Mouse (Mus musculus) urinary bladder, postnatal 25 days (tissue): ENCODE results near the gene Ckap4.

ENCODE experiments used
- DNase-seq: peaks from one replicate; pipeline ENCODE4 v3.0.0; 2022; ENCODE audit warnings: low spot score

Ckap4 gene

DNA sequence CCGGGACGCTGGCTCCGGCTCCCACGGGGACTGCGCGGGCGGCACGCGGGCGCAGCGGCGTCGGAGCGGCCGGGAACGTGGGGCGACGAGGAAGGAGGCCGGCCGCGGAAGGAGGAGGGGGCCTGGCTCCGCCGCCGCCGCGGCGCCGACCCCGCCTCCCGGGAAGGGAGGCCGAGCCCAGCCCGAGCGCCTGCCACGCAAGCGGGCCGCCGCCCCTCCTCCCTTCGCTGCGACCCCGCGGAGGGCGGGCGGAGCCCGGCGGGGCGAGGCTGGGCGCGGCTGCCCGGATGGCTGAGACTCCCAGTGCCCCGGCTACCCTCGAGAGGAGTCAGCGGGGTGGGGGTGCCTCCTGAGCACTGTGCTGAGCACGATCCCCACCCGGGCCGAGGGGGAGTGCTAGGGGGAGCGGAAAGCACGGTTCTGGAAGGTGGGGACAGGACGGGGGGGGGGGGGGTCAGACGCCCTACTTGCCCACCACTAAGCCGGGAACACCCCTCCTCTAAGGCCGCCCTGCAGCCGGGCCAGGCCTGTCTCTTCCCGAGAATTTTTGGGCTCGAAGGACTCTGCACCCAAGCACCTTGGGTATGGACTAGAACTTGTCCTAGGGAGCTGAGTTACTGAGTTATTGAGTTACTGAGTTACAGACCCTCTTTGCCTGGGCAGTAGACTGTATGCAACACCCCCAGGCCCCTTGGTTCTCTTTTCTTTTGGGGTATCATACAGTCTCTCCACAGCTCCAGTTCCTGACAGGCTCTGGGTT lies at the start of gene Ckap4:
Ckap4 (minus strand) TSS at position 151 of the 760 bp plus-strand sequence.
- DNase-seq: peak; percentile 68

DNA sequence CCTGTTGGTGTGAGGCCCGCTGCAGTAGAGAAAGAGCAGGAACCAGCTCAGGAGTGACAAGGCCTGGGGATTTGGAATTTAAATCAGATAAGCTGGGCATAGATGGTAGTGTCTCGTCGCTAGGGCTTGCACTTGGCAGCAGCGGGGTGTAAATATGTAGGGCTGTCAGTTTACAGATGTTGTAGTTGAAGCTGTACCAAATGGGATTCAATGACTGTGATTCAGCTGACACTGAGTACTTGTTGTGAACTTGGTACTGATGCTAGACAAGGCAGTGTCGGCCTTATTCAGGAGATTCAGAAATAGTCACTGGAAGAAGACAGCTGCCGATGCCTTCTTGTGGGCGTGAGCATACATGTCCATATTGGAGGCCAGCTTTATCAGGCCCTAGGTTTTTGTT lies 48.4 kb upstream of the Ckap4 start:
- DNase-seq: no peak

DNA sequence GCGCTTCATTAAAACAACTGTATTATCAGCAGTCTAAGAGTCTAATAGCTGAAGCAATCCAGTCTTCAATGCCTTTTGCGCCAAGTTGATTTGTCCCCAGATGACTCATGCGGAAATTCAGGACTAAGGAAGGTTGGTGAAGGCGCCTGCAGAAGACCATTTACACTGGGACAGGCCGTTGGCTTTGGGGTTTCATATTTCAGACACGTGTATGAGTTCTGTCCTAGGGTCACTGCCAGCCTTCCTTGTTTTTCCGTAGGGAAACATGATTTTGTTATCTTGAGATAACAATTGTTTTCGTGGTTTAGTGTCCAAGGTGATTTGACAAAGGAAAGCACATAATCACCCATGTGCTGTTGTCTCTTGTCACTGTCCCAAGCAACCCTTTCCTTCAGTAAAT lies 47.3 kb upstream of the Ckap4 start:
- DNase-seq: no peak

DNA sequence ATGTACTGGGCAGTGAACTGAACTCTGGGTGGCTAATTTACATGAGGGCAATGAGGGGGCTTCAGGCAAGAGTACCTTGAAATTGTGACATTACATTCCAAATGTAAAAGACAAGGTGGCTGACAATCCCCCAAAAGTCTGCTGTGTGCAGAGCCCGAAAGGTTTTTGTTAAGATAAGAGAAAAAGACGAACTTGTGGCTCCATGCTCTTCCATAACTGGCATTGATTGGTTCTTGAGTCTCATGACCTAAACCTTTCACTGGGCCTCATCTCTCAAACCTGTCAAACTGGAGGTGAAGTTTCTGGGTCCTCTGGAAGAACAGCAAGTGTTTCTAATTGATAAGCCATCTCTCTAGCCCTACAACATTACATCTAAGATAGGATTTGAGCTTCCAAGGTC lies 45.7 kb upstream of the Ckap4 start:
- no peak for DNase-seq

DNA sequence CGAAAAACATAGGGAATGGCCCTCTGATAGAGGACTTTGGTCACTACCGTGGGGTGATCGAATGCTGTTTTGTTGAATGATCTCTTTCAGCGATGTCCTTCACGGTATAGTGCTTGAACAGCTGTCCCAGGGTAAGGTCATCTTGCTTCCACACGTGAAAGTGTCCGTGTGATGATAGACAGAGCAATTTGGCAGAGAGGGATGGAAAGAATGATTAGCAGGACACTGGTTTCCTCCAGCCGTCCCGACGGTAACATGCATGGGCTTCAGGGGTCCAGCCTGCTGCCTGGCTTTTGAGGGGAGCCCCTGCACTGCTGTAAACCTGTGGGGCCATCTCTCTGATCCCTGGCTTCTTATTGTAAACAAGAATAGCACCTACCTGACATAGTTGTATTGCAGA lies 44.9 kb upstream of the Ckap4 start:
- DNase-seq: no peak

DNA sequence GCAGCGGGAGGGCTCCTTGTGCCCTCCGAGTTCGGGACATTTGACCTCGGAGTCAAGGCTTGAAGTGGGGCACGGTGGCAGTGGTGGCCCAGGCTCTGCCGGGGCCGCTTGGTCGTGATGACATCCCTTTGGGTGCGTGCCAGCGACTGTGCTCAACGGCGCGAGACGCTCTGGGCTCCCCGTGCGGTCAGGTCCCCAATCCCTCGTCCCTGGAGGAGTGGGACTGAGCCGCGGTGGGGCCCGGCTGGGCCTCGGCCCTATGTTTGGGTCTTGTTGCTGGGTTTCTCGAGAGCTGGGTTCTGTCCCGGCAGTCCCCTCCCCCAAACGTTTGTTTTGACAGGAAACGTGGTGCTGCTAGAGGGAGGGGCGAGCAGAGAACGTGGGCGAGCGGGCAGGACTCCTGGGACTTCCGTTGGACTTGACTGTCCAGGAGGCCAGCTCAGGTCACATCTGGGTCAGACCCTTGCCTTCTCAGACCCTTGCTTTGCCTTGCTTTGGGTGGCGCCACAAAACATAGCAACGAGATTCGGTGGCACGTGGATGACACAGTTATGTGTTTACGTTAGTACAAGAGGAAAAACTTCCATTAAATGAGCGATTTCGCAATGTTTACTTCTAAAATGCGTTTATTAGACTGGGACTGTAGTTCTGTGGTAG lies 43.3 kb upstream of the Ckap4 start:
- peak; percentile 67 for DNase-seq

DNA sequence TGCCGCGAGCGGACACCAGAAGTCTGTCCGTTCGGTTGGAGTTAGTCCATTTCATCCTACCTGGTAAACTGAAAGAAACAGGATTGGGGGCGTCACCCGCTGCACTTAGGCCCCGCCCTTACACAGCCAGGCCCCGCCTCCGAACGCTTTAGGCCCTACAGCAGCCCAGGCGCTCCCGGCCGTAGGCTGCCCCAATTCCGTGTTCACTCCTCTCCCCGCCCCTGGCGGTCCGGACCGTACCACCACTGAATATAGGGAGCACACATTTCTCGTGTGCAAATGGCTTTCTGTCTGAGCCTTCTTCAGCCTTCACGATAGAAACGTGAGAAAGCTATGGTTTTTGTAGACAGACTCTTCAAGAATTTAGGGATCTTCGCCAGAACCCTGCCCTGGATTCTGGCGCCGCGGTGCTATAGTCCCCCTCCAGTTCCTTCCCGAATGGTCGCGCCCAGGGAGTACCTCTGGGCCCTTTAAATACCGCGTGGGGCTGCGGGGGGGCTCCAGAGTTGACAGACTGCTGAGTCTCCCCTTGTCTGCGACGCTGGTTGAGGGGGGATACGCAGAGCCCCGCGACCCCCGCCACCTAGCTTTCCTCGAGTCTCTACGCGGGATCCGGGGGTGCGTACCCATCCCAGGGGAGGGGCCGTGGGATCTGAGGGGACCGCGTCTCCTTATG lies 42.7 kb upstream of the Ckap4 start, which contains the start of gene Tcp11l2:
Tcp11l2 (plus strand) TSS at position 232 of the 676 bp plus-strand sequence.
- peak; percentile 90 for DNase-seq

DNA sequence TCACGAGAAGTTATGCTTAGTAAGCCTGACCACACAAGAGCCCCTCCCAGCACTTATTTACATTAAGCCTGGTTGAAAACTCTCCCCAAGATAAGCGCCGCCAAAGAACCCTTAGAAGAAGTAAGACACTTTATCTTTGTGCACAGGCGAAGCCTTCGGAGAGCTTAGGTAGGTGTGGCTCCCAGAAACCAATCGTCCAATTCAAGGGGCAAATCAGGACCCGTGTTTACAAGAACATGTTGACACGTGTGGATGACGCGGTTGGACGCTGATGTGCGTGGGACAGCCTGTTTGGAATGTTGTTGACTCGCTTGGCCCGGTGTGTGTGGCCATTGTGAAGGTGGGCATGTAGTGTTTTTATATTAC lies 42.1 kb upstream of the Ckap4 start:
- DNase-seq: no peak

DNA sequence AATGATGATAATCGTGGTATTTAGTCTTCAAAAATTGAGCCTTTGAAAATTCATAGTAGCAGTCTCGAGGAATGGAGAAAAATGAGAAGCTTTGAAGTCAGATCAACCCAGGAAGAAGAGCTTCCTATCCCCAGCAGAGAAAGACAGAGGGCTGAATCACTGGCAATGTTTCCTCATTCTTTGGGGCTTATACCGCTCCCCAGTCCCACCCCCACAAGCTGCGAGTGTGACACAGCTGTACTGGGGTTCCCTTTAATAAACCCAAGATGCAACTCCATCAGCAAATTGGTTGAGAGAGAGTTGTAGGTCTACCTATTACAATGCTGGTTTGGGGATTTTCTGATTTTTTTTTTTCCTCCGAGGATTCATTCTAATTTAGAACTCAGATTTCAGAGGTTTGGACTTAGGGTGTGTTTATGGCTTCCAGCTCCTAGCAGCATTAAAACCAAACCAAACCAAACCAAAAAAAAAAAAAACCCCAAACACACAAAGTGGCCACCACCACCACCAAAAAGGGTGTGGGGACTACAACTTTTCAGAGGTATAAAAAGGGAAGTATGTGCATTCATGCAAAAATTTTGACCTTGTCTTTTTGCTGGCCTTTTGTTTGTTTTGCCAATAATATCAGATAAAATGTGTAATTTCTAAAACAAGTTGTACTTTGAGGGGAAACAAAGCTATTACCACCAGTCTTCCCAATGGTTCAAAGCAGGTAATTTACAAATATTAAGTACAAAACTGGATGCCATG lies 40.0 kb upstream of the Ckap4 start:
- DNase-seq: no peak

DNA sequence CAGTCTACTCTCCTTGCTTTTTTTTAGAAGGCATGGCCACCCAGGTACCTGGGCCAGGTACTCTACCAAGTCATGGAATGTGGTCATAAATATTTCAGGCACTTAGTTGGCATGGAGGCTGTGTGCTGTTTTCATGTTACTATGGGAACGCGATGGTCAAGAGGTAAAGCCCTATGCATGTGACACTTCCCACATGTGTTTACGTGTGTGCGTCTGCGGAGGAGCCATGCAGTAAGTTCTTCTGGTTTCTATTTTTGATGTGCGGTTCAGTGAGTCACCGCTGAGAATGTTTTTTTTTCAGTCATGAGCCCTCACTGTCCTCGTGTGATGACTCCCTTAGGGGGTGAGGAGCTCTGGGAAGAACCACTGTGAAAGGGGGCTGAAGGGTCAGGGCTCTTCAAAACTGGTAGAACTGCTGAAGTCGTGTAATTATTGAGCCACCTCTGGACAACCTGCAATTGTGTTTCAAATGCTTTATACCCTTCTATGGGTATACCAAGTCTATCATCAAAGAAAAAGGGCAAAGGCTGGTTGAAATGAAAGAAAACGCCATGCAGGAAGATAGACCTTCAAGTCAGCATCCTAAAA lies 37.3 kb upstream of the Ckap4 start:
- no peak for DNase-seq

DNA sequence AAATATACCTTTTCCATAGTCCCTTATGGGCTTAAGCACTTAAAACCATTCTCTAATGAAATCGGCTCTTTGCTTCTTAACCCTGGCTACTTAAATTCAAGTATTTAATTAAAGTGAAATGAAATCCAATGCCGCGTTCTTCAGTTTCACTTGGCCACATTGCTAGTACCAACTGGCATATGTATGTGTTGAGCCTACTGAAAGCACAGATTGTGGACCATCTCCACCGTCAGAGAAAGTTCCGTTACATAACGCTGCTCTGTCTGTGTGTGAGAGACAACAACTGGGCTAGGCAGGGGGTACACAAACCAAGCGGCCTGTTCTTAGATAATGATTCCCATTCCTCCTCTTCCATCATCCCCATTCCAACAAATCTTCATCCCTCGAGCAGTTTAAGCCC lies 30.6 kb upstream of the Ckap4 start:
- DNase-seq: no peak

DNA sequence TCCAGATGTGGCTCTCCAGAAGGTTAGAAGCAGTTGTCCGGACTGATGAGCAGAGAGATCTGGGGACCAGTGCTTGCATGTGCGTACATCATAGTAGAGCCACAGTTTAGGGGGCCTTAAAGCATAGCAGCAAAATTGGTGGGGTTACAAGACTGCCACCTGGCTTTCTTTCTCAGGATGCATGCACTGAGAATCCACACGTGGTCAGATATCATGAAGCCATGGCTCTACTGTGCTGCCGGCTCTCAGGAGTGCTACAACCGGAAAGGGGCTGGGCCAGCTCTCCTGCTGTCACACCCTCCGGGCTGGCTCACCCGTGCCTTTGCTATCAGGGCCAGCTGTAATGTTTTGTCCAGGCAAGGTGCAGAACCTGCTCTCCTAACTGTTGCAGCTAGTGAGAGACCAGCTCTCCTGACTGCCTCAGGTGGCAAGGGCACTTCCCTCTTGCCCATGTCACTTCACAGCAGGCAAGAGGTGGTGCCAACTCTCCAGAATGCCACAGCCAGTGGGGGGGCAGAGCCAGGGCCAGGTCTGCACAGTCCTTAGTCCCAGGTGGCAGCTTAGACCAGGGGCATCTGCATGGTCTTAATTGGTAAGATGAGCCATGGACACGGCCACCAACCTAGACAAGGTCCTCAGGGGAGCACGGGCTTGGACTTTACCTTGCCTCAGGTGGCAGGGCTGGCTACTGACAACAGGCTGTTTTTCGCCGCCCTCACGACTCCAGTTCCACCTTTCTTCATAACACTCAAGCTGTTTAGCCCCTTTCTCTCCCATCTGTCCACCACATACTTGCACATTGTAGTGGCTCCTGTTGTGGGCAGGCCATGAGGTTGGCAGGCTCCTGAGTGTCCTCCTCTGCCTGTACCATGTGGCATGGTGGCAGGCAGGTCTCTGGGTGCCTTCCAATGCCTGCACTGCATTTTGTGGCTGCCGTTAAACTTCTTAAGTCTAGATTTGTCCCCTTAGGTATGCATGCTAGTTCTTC lies 29.0 kb upstream of the Ckap4 start:
- peak; percentile 29 for DNase-seq

DNA sequence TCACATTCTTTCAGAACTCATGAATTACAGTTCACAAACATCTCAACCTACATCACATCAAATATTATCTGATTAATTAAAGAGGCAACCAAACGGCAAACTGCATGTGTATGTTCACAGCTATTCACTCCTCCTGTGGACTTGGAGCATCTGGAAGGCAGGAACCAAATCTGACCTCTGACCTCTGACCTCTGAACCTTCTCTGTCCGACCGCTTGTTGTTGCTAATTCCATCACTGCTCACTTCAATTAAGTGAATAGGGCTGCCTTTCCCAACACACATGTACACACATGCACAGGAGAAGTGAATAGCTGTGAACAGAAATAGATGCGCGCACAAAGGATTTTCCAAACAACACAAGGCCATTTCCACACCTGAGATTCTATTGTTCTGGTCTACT lies 28.3 kb upstream of the Ckap4 start:
- DNase-seq: no peak

DNA sequence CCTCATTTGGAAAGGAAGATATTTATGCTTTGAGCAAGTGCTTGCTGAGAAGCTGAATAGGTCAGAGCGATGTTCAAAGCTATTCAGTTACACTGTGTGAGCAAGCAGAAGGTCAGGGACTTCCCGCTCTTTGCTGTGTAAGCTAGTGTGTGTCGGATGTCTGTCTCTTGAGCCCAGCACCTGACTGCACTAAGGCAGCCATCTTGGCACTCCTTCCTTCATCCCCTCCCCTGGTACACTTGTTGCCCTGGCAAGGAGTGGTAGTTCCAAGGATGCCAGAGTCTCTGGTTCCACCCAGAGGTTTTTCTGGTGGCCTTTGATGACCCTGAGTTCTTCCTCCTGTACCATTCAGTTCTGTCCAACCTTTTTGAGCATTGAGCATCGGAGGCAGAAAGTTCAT lies 26.1 kb upstream of the Ckap4 start:
- DNase-seq: no peak

DNA sequence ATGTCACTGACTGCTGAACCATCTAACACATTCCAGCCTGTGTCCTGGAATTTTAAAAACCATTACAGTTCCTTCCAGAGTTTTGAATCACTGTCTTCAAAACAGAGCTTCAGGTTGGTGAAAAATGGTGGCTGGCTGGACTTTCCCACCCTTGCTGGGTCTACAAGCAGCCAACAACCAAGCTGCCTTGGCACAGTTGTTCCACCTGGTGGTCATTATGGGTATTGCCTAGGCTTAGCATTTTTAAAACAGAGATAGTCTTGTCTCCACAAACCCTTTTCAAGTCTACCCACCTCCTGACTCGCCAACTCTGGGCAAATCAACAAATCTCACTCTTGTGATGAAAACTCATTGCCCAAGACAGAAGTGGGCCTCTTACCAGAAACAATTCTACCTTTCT lies 24.6 kb upstream of the Ckap4 start:
- DNase-seq: no peak

DNA sequence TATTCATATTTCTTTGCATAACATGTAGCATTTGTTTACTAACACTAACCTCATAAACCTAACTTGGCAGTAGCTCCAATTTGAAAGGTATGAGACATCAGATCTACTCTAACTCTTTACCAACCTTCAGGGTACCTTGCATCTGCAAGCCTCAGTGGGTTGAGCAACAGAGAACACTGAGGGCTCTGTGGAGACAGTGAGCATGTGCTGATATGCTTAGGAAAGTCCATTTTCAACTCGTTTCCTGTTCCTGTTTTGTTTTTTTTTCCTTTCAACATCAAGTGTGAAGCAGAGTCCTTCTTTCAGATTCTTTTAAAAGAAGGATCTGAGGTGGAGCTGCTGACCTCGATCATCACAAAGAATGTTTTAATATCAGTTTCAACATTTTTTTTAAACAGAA lies 22.3 kb upstream of the Ckap4 start:
- no peak for DNase-seq

DNA sequence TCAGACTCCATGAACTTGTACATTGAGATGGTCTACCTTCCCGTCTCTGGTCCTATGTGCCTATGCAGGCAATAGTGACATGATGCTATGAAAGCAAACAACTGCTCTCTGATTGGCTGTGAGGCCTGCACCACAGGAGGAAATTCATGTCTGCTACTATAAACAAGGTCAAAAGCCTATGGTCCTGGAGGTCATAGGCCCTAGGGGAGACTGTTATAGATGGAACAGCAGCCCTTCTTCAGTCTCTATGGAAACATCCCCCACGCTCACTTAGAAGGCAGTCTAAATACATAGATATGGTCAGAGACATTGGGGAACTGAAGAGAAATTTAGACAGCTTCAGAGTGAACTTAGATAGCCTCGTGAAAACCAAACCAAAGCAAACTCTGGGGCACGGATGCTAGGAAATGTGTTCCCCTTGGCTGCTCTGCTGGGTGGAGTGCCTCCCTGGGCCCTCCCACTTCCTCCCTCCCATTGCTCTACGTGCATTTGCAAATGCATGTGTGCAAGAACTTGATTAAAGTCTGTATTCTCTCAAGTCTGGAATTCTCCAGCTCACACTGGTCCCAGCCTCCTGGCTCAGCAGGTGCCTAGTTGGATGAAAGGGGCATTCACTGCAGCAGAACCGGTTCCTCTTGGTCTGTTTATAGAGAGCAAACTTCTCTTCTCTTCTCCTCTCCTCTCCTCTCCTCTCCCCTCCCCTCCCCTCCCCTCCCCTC lies 20.6 kb upstream of the Ckap4 start:
- DNase-seq: no peak

DNA sequence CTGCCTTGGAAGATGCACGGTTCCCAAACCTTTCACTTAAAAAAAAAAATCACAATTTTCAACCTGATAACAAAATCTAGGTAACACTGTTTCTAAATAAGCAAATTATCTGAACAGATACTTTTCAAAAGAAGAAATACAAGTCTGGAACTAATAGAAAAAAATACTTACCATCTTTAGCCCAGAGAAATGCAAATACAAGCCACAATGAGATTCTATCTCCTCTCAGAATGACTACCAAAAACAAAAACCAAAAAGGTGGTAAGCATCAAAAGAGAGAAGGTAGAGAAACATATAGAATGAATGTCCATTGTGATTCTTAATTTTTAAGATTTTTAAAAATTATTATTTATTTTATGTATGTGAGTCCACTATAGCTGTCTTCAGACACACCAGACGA lies 18.6 kb upstream of the Ckap4 start:
- DNase-seq: no peak

DNA sequence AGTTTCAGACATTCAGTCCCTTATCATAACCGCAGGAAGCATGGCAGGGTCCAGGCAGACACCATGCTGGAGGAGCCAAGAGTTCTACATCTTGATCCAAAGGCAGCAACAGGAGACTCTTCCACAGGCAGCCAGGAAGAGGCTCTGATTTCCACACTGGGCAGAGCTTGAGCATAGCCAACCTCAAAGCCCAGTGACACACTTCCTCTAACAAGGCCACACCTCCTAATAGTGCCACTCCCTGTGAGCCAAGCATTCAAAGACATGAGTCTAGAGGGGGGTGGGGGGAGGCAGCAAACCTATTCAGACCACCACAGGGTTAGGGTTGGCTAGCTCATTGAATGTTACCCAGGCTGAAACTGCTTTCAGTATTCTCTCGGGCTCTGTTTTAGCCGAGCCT lies 18.0 kb upstream of the Ckap4 start:
- no peak for DNase-seq

DNA sequence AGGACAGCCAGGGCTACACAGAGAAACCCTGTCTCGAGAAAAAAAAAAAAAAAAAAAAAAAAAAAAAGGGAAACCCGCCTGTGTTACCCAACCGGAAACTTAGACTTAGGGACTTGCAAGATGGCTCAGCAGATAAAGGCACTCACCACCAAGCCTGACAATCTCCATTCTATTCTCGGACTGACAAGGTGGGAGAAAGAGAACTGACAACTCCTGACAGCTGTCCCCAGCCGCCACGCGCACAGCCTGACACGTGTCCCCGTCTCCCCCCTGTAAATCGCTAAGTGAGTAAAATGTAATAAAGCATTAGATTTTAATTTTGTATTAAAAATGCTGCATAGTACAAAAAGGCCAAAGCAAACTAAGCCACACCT lies 16.0 kb upstream of the Ckap4 start:
- DNase-seq: no peak
